Mouse (Mus musculus): ENCODE measurements around the gene Akap1.

Akap1 gene

DNA sequence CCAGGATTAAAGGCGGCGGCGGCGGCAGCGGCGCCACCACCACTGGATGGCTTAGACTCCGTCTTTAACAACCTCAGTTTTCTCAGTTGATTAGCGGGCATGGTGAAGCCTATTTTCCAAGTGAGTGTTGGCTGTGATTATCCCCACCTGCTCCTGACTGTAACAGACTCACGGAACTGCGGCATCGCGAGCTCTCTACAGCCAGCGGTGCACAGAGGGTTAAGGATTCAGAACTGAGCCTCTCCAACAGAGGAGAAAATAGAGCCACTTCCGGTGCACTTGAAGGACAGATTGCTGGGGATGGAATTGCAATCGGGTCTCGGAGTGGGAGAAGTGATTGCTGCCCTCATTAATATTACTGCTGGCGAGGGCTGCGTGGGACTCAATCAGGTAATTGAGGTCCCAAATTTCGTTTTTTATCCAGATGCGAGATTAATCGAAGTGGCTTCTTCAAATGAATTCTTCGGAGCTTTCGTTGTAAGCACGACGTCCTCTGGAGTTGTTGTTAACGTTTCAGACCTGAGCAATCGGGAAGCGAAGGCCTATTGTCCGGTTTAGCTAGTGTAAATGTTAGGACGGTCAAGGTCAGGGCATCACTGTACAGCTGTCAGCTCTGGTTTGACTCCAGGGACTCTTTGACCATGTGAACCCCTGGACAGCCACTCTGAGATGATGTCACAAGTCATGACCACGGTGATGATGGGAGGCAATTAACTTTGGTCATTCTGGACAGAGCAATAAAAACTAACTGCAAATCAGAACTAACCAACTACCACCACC is 61.0 kb downstream of the Akap1 start:
- no peak for DNase-seq (ENCODE audit: extremely low read depth, insufficient read length, low spot score)

DNA sequence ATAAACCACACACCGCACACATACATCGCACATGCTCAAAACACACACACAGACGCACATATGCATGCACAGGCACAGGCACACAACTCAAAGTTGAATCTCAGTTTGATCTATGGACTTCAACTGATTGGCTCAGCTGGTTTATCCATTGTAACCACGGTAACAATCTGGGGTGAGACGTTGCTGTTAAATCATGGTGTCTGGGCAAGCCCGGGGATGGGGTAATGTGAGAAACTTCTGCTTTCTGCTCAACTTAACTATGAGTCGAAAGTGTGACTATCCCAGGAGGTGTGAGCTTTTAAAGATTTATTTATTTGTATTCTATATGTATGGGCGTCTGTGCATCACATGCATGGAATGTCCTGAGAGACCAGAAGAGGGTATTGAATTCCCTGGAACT is 68.2 kb downstream of the Akap1 start:
- DNase-seq (ENCODE audit: extremely low read depth, insufficient read length, low spot score), result no peak

DNA sequence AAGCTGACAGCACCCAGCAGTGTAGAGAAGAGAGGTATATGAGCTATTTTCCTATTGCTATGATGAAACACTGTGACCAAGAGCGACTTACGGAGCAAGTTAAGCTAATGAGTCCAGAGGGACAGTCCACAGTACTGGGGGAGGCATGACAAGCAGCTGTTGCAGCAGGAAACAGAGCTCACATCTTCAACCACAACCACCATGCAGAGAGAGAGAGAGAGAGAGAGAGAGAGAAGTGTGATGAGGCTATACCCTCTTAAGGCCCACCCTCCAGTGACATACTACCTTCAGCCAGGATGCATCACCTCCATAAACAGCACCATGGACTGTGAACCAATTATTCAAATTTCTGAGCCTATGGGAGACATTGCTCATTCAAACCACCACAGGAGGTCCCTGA is 74.5 kb downstream of the Akap1 start:
- DNase-seq (ENCODE audit: extremely low read depth, insufficient read length, low spot score), result no peak

DNA sequence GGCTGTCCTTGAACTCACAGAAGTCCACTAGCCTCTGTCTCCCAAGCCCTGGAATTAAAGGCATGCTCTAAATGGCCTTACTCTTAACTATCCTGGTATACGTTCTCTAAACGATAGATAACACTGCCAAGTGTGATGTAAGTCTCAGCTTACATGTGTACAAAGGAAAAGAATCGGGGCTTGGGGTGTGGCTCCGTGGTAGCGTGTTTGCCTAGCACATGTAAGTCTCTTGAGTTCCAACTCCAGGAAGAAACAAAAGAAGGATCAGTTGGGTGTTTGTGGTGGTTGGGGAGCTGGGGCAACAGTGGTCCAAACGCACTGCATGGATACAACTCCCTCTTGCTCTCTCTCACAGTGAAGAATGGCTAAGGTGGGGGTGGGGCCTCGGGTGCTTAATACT is 77.6 kb downstream of the Akap1 start:
- DNase-seq (ENCODE audit: extremely low read depth, insufficient read length, low spot score), result no peak

DNA sequence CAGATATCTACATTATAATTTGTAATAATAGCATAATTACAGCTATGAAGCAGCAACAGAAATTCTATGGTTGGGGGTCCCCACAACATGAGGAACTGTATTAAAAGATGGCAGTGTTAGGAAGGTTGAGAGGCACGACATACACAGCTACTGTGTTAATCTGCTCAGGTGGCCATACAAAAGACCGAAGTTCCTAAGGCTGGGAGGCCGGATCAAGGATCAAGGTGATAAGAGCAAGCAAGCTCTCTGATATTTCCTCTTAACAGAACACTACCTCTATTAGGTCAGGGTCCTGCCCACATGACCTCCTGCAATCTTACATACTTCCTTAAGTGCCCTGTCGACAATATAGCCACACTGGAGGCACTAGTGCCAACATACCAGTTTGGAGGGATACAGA is 80.9 kb downstream of the Akap1 start:
- no peak for DNase-seq (ENCODE audit: extremely low read depth, insufficient read length, low spot score)

DNA sequence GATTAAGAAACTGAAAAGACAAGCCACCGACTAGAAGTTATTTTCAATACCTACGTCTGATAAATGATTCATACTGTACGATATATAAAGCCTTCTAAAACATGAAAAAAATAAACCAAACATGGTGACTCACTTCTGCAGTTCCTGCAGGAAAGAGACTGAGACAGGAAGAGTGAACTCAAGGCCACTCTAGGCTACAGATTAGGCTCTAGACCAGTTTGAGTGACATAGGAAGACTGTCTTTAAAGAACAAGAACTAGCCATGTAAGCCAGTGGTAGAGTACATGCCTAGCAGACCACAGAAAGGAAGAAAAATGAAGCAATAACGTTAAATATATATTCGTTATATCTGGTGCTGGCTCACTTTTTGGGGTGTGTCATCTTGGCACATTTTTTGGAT is 81.9 kb downstream of the Akap1 start:
- no peak for DNase-seq (ENCODE audit: extremely low read depth, insufficient read length, low spot score)

Measured in 3134 (cell line).